Mouse (Mus musculus): ENCODE results near the gene Bhlhe40.

Gene Bhlhe40

DNA sequence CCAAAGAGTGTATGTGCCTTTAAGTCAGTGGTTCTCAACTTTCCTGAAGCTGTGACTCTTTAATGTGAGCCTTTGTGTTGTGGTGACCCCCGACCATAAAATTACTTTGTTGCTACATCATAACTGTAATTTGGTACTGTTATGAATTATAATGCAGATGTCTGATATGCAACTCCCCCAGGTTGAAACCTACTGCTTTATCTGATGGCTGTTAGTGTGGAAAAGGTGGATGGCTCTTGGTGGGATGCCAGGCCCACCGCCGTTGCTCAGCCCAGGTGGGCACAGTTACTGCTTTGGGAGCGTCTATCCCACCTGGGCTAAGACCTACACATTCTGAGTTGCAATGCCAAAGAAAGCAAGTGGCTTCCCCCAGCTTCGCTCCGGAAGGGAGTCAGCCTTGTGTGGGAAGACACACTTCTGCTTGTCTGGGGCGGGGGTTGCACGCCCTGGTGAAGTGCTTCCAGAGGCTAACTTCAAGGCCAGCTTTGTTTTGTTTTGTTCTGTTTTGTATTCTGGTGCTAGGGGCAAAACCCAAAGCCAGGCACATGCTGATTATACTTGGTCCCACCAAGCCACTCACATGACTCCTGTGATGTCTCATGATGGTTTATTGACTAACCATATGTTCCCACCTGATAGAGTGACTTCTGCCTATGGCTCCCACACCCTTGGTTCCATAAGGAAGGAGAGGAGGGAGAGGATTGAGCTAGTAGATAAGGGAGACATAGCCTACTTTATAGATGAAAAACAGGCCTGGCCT, 34.7 kb downstream of the Bhlhe40 start:
- DNase-seq = no peak

DNA sequence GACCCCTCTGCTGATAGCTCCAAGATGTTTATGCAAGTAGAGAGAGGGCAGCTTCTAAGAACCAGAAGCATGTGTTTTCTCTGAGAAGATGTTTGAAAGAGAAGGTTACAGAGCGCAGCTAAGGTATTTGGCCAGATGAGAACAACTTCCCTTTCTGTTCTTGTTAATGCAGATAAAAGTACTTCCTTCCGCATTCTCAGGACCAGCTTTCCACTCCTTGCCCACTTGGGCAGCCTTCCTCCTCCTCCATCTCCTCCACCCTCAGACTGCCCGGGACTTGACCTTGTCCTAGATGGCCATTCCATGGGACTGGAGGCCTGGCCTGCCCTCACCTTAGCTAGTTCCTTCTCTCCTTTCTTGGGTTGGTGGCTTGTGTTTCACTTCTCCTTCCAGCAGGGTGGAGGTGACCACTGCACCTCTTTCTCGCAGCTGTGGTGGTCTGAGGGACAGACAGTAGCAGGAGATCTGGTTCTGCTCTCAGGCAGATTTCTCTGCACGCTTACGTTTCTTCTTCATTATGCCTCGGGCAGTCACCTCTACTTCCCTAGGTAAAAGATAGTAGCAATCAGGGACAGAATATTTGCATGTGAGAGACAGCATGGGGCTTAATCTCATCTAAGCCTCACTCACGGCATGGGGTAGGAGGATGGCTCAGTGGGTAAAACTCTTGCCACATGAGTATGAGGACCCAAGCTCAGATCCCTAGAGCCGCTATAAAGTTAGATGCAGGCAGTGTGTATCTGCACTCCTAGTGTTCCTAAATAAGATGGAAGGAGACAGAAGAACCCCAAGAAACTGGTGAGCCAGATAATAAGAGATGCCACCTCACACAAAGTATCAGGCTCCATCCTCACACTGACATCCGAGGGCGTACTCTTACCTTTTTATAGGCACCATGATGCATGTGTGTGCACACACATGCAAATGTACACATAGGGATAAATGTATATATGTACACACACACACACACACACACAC, 35.7 kb downstream of the Bhlhe40 start:
- no peak for DNase-seq

DNA sequence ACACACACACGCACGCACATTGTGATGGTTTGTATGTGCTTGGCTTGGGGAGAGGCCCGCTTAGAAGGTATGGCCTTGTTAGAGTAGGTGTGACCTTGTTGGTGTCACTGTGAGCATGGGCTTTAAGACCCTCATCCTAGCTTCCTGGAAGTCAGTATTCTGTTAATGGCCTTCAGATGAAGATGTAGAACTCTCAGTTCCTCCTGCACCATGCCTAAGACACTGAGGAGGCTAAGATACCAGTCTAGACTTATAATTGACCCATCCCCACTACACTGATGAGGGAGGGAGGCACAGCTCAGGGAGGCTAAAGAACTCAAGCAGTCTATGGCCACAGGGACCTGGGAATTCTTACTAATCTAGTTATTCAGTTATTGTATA, 36.4 kb downstream of the Bhlhe40 start:
- DNase-seq = no peak

DNA sequence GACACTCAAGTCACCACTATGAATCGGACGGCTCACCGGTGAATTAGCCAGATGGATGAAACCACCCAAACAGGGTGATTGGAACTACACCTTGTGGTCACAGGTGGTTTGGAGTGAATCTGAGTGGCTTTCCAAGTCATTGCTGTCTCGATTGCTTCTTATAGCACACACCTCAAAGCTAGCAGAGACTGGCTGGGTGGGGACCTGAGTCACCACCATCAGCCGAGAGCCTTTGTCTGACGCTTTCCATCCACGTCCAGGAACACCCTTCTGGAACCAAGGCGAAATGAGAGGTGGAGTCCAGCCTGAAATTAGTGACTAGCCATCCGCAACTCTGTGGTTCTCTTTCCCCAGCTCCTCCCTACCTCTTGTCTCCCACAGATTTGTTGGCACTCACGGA, 36.9 kb downstream of the Bhlhe40 start:
- no peak for DNase-seq

DNA sequence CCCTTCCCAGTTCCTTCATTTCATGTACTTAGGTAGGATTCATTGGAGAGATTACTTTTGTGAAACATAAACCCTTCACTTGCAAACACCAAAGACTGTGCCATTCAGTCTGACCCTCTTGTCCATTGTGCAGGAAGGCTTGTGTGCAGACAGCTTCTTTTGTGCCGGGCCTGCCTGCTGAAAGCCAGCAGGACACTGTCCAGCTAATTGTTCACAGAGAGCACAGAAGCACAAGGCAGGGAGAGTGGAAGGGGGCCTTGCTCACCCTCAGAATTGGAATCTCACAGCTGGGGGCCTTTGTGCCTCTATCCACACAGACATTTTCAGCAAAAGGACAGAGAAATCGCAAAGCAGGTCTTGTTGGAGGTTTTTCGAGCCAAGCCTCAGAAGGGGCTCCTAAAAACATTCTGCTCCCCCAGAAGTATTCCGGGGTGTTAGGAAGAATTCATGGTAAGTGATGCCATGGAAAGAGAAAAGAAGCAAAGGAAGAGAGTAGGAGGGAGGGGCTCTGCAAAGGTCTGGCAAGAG, 38.0 kb downstream of the Bhlhe40 start:
- DNase-seq = no peak

DNA sequence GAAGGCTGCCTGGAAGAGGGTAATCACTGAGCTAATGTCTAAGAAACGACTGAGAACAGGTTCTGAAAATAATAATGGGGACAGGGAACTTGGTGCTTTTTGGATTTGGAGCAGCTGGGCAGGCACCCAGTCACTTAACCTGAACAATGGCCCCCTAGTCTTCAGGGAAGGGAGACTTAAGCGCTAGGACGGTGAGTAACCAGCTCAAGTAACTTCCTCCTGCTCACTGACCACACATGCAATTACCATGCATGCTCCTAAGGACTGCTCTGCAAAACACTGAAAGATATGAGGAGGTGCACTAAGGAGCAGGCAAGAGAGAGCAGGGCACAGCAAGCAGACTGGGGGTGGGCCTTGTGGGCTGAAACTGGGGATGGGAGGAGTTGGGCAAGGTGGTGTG, 39.2 kb downstream of the Bhlhe40 start:
- DNase-seq = no peak

DNA sequence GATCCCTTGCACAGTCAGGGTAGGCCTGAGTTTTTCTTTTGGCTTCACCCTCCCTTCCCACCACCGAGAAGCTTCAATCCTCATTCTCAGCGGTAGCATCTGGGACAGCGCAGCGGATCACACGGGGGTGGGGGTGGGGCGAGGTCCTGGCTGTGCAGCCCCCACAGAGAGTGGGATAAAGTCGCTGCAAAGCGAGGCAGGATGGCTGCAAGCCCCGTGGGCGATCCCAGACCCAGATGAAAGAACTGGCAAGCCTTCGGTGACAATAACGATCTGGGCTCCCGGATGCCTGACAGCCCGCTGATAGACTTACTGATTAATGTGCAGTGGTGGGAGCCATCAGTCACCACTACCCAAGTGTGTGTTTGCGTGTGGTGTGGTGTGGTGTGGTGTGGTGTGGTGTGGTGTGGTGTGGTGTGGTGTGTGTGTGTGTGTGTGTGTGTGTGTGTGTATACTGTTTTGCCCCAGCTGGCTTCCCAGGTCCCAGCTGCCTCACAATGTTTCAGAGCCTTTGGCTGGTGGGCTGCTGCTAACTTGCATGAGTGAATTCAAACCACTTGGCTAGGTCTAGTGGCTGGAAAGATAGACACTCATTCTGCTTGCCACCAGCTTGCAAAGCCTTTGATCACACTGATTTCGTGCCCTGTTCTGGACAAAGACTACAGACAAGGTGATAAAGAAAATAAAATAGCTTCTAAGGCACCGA, 40.4 kb downstream of the Bhlhe40 start:
- no peak for DNase-seq

DNA sequence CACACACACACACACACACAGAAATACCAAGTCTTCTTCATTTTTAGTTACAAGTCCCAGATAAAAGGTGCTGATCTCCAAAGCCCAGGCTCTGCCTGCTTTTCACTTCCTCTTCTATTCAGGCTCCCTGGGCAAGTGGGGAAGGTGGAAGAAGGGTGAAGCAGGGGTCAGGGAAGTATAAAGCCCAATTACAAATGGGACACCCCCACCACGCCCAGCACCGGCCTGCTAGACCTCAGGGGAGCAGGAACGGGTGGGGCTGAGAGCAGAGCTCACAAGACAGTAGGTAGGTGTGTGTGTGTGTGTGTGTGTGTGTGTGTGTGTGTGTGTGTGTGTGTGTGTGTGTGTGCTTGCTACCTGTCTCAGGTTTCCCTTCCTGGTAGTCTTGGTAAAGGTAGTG, 42.2 kb downstream of the Bhlhe40 start:
- DNase-seq = no peak

DNA sequence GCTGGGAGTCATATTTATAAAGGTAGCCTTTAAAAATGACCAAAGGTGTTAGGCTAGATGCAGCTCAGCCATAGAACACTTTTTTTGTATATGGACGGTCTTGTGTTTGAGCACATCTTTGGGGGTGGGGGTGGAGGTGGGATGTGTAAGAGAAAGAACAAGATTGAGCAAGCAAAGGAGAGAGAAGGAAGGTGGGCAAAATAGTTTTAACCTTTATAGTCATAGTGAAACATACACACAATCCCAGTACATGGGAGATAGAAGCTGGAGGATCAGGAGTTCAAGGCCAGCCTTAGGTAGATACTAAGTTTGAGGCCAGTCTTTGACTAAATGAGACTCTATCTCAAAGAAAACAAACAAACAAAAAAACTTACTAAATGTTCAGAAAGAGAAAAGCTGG, 42.7 kb downstream of the Bhlhe40 start:
- DNase-seq = no peak

DNA sequence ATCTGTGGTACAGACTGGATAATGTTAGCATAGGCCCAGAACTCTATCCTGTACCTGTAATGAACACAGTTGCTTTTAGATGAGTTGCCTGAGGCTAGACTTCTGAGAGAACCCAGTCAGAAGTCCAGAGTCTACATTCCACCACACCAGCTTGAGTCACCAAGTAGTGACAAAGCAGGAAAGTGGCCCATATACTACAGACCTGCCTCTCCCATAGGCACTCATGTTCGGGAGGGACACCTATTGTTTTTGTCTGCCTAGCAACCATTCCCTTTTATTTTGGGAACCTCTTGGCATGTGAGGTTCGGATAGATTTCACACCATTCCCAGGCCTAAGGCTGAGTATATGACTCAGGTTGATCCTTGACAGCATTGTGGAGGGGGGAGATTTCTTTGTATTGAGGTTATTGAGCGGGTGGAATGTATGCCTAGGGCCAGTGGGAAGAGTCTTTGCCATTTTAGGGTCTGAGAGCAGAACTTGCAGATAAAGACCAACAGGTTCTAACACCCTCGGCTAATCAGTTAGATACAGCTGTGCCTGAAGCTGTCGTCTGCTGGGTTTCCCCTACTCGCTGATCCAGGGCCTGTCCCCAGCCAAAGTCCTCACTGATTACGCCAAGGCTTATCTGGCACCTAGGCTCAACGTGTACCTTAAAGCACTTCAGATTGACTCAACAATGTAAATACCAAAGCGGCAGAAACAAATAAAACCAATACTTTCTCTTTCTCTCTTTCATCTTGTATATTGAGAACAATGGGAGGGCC, 44.1 kb downstream of the Bhlhe40 start:
- no peak for DNase-seq

DNA sequence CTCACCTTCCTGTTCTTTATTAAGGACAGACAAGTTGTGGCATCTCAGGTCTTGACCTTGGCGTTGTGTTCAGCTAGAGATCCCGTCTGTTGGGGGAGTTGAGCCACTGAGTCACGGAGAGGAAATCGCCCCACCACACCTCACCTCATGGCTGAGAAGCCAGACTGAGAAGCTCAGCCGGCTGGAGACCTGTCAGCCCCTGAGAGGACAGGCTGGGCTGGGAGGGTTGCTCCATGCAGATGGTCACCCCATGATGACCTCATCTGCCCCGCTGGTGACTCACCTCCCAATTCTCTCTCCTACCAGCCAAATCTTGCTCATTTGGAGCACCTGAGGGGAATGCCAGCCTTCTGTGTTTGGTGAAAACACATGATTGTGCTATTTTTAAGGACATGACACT, 45.5 kb downstream of the Bhlhe40 start:
- no peak for DNase-seq

DNA sequence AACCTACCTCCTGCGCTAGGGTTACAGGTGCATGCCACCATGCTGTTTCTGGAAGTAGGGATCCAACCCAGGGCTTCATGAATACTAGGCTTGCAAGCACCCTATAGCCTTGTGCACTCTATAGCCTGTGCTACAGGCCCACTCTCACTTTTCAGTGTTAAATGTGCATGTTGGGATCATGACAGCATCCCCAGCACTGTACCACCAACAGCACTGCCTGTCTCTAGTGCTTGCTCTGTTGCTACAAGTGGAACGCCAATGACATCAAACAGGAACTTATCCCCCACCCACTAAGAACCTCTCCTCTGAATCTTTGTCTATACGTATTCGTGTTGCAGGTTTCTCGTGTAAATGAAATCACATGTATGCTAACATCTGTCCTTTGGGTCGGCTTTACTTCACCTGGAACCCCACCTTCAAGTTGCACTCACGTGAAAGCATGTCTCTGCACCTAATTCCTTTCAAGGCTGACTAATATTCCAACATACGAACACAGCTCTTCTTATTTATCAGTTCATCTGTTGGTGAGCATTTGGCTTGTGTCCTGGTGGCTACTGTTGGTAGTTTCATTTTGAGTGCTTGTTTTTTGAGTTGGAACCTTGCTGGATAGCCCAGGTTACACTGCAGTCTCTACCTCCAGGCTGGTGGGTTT, 46.7 kb downstream of the Bhlhe40 start:
- no peak for DNase-seq

DNA sequence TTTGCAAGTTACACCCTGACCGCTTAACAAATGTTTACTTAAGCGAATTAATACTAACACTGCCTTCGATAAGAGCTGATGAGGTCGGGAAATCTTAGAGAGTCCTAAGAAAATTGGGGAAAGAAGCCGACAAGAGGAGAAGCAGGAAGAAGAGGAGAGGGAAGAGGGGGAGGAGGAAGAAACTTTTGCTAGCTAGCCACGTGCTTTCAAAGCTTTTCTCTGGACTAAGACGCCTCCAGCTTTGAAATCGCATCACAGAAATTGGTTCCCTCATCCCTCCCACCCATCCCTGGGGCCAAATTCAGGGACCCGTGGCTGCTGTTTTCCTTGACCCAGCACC, 48.7 kb downstream of the Bhlhe40 start:
- no peak for DNase-seq

DNA sequence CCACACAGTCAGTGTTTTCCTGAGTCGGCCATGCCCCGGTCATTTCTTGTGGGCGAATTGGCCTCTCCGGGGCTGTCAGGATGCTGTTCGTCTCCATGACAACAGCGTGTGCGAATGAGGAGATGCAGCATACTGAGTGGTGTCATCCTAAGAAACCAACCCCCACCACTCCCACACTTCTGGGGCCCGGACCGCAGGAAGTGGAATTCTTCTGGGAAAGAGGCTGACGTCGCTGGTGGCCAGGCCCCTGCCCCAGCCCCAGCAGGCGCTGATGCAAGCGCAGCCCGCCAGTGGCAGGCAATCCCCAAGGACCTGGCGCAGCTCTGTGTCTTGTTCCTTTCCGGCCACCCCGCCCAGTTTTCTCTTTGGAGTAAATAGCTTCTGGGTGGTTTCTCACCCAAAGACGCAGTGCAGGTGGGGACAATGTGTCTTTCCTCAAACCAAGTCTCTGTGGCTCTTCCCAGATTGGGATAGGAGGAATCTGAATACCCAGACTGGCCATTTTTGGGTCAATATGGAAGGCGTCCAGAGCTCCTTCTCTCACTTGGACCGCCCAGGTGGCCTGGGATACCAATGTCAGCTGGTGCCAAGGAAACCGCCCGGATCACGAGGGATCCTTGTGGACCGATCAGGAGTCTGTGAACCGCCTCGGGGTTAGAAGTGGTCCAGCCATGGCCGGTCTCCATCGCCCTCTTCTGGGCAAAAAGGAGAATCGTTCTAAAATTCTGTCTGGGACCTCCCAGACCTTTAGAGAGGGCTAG, 49.2 kb downstream of the Bhlhe40 start:
- peak; percentile 77 to 87 for DNase-seq

DNA sequence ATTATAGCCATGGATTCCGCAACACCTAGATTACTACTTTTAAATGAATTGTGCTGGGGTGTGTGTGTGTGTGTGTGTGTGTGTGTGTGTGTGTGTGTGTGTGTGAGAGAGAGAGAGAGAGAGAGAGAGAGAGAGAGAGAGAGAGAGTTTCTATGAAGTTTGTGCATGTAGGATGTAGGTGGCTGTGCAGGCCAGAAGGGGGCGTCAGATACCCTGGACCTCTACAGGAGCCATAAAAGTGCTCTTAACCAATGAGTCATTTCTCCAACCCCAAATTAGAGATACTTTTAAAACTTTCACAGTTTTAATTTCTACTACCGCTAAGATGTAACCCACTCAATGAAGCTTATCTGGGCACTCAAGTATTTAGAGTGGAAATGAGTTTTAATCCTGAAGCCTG, 50.2 kb downstream of the Bhlhe40 start:
- no peak for DNase-seq

DNA sequence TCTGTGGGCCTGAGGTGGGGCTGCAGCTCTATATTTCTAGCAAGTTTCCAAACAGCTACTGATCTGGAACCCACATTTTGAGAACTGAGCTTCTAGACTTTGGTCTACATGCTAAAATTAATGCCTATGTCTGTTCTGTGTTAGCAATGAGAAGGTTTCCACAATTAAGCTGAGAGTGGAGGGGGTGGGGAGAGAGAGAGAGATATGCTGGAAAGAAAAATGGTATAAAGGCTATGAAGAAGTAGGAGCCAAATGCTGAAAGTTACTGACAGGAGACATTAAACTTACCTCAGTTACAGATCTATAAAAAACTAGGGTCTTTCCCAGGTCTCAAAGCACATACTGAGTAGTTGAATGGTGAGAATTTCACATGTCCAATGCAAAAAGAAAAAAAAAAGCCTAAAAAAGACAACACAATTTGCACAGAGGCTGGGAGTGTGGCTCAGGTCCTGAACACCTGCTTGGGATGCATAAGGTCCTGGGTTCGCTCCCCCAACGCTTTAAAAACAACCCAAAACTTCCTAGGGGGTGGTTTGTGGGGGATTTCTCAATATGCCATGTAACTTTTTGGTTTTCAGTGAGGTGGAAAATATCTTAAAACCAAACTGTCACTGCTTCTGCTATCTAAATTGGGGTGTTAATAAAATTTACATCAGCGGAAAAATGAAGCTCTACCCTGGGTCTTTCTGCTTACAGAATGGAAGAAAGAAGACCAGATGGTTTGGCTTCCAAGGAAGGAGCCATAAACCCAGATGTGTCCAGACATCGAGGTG, 50.9 kb downstream of the Bhlhe40 start:
- no peak for DNase-seq

DNA sequence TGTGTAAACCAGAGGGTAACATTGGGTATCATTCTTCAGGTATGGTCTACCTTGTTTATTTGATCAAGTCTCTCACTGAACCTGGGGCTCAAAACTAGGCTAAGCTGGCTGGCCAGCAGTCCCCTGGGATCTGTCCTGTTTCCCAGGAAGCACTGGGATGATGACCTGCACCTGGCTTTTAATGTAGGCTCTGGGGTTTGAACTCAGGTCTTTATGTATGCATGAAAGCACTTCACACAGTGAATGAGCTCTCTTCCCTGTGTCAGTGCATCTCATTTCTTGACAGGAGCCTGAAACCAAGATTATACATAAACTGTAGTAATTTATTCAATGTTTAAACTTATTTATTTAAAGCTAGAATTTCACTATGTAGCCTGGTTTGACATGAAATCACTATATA, 51.7 kb downstream of the Bhlhe40 start:
- no peak for DNase-seq

DNA sequence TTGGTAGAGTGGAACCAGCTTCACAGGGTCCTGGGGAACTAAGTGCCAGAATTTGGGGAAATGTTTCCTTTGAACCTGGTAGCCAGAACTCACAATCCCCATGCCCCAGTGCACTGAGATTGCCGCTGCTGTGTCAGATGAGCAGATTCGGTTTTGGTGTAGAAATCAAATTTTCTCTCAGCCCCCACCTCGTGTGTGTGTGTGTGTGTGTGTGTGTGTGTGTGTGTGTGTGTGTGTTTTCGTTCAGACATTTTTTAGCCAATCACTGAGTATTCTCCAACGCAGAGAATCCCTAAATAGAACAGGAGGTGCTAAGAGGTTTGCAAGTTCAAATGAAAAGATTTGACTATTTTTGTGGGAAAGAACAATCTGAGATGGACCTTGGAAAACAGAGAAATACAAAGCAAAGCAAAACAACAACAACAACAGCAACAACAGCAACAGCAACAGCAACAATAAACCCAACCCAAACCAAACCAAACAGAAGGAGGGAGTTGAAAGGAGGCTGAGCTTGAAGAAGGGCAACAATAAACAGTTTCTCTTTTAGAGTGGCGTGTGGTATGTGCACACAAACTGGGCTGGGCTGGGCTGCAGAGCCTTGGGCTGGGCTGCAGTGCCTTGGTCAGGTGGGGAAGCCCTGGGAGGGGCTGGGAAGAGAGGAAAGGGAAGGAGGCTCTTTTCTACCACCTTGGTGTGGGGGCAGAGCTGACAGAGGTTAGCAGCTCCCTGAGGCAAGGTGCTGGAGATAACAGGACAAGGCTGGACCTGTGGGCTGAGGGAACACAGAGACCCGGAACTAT, 52.9 kb downstream of the Bhlhe40 start:
- DNase-seq = no peak

All from kidney, postnatal 4 days (tissue).